Mouse (Mus musculus) embryonic stem cell, embryonic (primary cell): ENCODE measurements at regions not wholly inside any gene's neighbourhood (a gene's known extent, or its start where the extent isn't known, plus 50 kb on each side); places are given as distances from the start of the nearest gene placed in this dataset.
"Not testable (repeated sequence)": the region's sequence is repeated elsewhere in the genome, so short reads cannot be mapped to it uniquely, and the experiment has no call there.

Experiments used
- CTCF ChIA-PET, 4 experiments: fragments of 300-600 bp in 2 of 4; fragments of 350-600 bp in 2 of 4; sonication (Branson Sonifier 250); formaldehyde crosslinking; loops; one replicate each; lab custom pipeline; 2022; ENCODE audit warnings: inconsistent platforms in 2 of 4; lab: Charles Lee
- POLR2A ChIA-PET, 4 experiments: fragments of 300-600 bp in 2 of 4; fragments of 350-600 bp in 2 of 4; sonication (Branson Sonifier 250); formaldehyde crosslinking; loops; one replicate each; lab custom pipeline; 2022; ENCODE audit warnings: antibody characterized with exemption in 4 of 4, inconsistent platforms in 1 of 4; lab: Charles Lee

DNA sequence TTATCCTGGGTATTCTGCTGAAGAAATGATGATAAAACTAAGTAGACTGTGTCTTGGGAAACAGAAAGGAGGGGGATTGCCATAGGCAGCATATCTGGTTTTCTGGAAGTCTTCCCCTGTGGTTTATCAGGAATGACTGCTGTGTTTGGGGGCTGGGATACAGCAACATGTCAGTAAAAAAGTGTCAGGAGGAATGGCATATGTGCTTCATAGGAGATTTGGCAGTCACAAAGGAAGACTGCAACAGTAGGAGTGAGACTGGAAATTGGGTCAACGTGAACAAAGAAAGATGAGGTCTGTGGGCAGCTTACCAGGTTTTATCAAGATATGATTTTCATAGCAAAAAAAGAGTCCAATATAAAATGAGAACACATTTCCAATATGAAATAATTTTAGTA is 641.1 kb upstream of the Nrxn1 start:
- CTCF ChIA-PET, result no interaction called here

DNA sequence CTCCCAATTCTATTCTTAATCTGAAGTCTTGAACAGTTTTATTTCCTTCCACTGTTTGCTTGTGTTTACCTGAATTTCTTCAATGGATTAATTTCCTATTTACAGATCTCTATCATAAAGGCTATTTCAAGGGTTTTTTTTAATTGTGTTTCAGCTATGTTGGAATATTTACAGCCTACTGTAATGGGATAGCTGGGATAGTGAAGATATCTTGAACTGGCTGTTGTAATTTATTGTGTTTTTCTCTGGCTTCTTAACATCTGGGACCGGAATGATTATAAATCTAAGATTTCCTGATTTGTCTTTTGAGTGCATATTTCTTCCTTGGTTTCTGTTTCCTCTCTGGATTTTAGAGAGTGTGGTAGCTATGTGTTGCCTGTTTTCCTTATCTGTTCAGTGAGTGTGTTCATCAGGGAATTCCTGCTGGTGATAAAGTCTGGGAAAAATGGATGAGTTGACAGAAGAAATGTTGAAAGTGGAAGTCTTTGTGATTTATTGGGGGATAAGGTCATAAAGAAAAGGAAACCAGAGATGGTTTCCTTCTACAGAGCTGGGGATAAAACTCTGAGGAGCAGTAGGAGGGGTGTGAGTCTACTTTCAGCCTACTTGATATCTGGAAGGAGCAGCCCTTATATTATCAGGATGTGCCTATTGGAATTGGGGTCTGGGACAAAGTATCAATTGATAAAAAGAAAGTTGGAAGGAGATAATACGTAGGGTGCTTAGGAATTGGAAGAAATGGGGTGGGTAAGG is 640.5 kb upstream of the Nrxn1 start:
- POLR2A ChIA-PET, result interaction anchor here in 1 of 4 experiments (1.6 kb wide), 1 partner anchor 26 kb away, joined by 3 read pairs; no protein-coding TSS in a partner anchor
- CTCF ChIA-PET, result no interaction called here

More for the DNA sequence above, 641.1 kb upstream of the Nrxn1 start:
- POLR2A ChIA-PET, result interaction anchor here in 1 of 4 experiments (1.6 kb wide), 1 partner anchor 26 kb away, joined by 3 read pairs; no protein-coding TSS in a partner anchor

DNA sequence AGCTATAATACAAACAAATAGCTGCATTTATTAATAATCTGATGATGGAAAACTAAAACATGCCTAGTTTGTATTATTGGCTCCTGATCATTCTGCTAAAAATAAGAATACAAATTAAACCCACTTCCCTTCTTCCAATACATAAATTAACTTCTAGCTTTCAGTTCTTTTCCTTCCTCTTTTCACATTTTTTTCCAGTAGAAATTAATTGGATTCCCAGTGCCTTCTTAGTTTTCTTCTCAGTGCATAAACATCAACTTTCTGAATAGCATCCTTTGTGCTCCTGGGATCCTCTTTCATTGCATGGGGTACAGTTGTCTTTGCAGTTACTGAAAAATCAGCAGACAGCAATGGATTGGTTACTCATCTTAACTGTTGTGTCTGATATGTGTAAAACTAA is 617.5 kb upstream of the Nrxn1 start:
- POLR2A ChIA-PET, result no interaction called here

DNA sequence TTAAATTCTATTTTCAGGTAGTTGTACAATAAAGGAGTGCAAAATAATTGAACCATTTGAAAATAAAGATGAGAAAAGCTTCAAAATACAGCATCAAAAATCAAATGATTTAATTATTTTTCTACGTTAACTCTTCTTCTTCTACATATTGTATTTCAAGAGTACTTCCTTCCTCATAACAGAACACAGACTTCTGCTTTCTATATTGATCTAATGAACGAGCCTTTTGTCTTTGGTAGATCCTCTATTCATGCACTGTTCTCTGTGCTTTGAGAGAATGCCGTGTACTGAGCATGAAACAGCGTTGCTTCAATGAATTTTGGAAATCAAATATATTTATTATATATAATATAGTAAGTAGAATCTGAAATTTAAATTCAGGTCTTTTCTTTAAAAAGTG is 598.2 kb upstream of the Nrxn1 start:
- POLR2A ChIA-PET, result no interaction called here
- CTCF ChIA-PET, result no interaction called here

More for the DNA sequence above, 617.5 kb upstream of the Nrxn1 start:
- CTCF ChIA-PET, result no interaction called here

DNA sequence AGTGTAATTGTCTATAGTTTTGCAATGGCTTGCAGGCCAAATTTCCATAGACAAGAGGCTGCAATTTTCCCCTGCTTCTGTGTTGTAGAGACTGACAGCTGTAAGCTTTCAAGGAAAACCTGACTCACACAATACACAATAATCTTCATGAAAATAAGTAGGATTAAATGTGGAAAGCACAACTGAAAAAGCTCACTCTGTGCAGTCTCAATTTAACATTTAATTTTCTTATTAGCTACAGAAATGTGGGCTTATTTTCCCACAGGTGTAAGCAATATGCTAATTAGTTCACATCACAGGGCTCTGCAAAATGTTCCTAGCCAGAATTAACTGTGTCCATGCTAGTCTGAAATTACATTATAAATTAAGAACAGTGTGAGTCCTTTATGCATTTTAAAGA is 564.6 kb upstream of the Nrxn1 start:
- POLR2A ChIA-PET, result interaction anchor here in 1 of 4 experiments (0.6 kb wide), 1 partner anchor 774 kb away, joined by 3 read pairs; no protein-coding TSS in a partner anchor
- CTCF ChIA-PET, result no interaction called here

DNA sequence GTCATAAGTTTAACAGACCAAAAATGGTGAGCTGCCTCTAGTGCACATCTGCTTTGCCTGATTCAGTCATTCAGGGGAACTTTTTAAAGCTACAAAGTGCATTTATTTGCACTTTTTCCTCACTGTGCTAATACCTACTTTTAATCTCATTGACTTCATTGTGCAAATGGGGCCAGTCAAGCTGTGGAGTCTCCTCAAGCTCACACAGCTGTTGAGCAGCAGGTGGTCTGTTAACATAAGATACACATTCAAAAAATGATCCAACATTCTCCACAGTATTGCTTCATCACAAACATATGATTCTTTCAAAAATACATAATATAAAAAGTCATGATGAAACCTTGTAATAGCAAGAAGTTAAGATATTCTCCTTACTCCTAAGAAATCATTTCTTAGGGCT is 564.2 kb upstream of the Nrxn1 start:
- POLR2A ChIA-PET, result interaction anchor here in 1 of 4 experiments (0.6 kb wide), 1 partner anchor 774 kb away, joined by 3 read pairs; no protein-coding TSS in a partner anchor
- CTCF ChIA-PET, result no interaction called here

DNA sequence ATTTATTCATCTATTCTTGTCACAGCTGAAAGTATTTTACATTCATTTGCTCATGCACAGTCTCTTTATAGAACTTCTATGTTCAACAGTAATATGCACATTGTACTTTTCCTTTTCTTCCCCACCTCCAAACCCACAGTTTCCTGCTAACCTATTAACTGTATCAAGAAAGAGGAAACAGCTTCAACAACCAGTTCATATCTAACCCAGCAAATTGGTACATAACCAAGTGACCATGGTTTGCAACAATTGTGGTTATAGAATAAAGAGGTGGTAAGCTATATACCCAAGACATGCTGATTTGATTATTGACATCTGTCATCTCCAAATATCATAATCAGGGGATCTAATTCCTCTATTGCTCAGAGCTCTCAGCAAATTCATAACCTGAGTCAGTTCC is 539.0 kb upstream of the Nrxn1 start:
- CTCF ChIA-PET, result no interaction called here
- POLR2A ChIA-PET, result no interaction called here

DNA sequence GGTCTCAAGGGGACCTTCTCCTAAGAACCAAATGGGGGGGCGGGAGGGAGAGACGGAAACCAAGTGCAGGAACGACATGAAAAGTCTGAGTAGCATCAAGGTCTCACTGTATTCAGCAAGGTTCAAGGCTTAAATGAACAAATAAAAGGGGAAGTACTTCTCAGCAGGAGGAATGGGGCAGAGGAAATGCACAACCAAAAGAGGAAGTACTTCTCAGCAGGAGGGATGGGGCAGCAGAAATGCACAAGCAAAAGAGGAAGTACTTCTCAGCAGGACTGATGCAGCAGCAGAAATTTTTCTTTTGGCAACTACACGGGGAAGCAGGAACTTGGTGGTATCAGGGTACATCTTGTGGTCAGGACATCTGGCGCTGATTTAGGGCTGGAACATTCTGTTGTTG is 521.3 kb upstream of the Nrxn1 start:
- POLR2A ChIA-PET, CTCF ChIA-PET: not testable (repeated sequence)

DNA sequence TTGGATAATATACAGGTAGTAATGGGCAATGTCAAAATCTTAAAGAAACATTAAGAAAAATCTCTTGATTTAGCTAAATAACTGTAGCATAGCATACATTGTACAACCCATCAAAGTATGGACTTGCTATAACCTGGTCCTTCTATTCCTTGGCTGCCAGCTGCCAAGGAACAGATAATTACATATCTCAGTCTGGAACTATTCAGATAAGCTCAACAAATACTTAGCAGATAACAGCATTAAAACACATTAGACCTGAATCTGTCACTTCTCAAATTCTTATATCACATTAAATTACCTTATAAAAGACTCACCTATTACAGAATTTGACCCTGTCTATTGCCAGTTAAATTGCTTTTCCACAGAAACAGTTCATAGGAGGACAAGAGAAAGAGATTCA is 496.2 kb upstream of the Nrxn1 start:
- ChIA-PET CTCF (no interaction called here), POLR2A (no interaction called here)

DNA sequence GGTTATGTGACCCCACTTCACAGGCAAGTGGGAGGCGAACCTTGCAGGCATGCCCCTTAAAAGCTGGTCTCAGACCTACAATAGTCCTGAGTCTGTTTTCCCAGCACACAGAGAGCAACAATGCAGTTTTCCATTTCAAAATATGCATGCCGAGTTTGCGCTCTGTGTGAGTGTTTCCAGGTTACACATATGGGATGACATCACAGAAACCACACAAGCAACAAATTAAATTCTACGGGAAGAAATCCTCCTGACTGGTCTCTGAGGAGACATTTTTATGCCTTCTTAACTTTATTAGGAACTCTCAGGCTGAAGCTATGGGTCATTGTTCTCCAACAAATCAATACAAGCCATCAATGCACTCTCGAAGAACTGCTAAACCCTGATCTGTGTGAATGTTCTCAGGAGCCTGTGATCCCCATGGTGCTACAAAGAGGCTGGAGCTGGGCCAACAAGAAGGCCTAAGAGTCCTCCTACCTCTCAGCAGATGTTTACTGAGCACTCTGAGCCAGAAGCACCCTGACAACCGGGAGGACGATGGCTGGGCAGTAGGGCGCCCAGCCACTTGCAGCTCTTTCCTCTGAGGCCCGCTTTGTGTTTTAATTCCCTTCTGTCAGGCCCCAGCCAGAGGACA is 458.3 kb upstream of the Nrxn1 start:
- CTCF ChIA-PET, POLR2A ChIA-PET: not testable (repeated sequence)

DNA sequence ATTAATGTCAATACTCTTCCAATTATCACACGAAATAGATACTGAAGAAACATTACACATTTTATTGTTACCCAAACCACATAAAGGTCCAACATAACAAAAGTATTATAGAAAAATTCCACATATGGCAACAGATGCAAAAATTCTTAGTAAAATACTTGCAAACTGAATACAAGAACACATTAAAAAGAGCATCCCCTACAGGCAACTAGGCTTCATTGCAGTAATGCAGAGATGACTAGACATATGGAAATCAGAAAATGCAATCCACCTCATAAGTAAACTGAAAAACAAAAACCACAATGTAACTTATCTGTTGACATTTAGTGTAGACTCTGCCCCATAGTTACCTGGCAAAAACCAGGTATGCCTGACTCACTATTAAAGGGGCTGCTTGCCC is 438.6 kb upstream of the Nrxn1 start:
- POLR2A ChIA-PET, result no interaction called here
- CTCF ChIA-PET, result no interaction called here

DNA sequence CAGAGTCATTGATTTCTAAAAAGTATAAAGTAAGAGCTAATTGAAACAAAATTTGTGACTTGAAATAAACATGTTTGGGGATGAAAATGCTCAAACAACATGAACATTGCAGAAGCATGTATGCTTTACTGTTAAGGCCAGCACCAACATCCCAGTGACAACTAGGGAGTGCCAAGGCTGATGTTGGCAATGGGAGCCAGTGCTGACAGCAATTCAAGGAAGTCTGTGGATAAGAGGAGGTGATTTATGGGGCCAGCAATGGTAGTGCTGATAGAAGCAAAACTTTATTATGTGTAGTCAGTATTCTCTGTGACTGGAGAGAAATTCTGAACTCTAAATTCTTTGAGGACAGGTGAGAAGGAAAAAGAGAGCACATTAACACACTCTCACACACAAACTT is 424.4 kb upstream of the Nrxn1 start:
- ChIA-PET CTCF (no interaction called here), POLR2A (no interaction called here)
